ENCODE assay signal across 9 mouse cellular contexts in genomic region chr11:64586056-64586455, GRCm38 (mm10).
"Had no signal": no experiment of that assay in that cellular context is flagged by ENCODE, and none has a peak within 500 bp of the region (broad histone marks: within the 10 kb centered on the region; RNA-seq: fewer than 3 reads in every experiment).

No protein-coding gene starts in this region.

- DNase-seq: lung, adult 18-20 months; lung, embryonic 14.5 days; lung, postnatal 10 days; lung, postnatal 4 days; right cerebral cortex, postnatal 14 days; spleen, adult 18-20 months; thymus, adult 2 months; thymus, postnatal 25 days; thymus, postnatal 4 days had no signal
